Mouse (Mus musculus): ENCODE data around the gene Rhobtb1. TPM values are rescaled to one million over a fixed set of nuclear protein-coding genes. Genes with fewer than 3 reads are reported as not detected.
A peak's percentile ranks its signal among the peaks of the same experiment; 100 is the strongest.

The Rhobtb1 gene
- total and polyA plus RNA-seq, 2 experiments from 2014 or later = 9.1 to 13.3 TPM

- DNase-seq (ENCODE audit: low spot score) (no peak), ATAC-seq (0 out of 2 replicates have a peak, but pooled peaks have one; percentile 24)
- 77% methylated on average over 4 of the region's 4 CpGs for WGBS
- H3K9ac ChIP-seq (replicated peaks; ENCODE audit: low read length) = no peak overlapping the region
- 0 out of 2 replicates have a peak, but pooled peaks cover 3% of the 10 kb centered on the region for H3K4me1 ChIP-seq (ENCODE audit: insufficient read depth, low read length)
- no peak overlapping the region for H3K4me3 ChIP-seq (ENCODE audit: low read length)
- no peak overlapping the region for H3K4me2 ChIP-seq (ENCODE audit: low read depth, low read length)
- no peaks in the 10 kb centered on the region for H3K9me3 ChIP-seq (ENCODE audit: low read length)
- H3K36me3 ChIP-seq (ENCODE audit: insufficient read depth, low read length) = no peaks in the 10 kb centered on the region; the same call in 1 of the 2 replicates
- peak overlapping the region; percentile 56; the same call in 1 of the 2 replicates for H3K27ac ChIP-seq
- TF ChIP-seq CTCF (IDR thresholded peaks at IDR 0.05; ENCODE audit: low read depth) = no peak
- no peaks in the 10 kb centered on the region for H3K27me3 ChIP-seq (ENCODE audit: insufficient read depth, low read length)
Measured at GRCm38 (mm10) chr10:69335611-69336010, 184.4 kb downstream of the Rhobtb1 start.

GRCm38 (mm10) chr10:69336219-69336618 is 185.0 kb downstream of the Rhobtb1 start:
- Histone ChIP-seq H3K27me3 (ENCODE audit: insufficient read depth, low read length) (no peaks in the 10 kb centered on the region), H3K9ac (replicated peaks; ENCODE audit: low read length) (no peak overlapping the region), H3K36me3 (ENCODE audit: insufficient read depth, low read length) (no peaks in the 10 kb centered on the region; the same call in 1 of the 2 replicates), H3K9me3 (ENCODE audit: low read length) (no peaks in the 10 kb centered on the region), H3K27ac (0 out of 2 replicates have a peak overlapping the region, but pooled peaks have one; percentile 56), H3K4me3 (ENCODE audit: low read length) (no peak overlapping the region), H3K4me1 (ENCODE audit: insufficient read depth, low read length) (0 out of 2 replicates have a peak, but pooled peaks cover 3% of the 10 kb centered on the region), H3K4me2 (ENCODE audit: low read depth, low read length) (no peak overlapping the region)
- TF ChIP-seq CTCF (IDR thresholded peaks at IDR 0.05; ENCODE audit: low read depth) = no peak
- ATAC-seq = no peak
- 89% methylated on average over 11 of the region's 11 CpGs for WGBS
- DNase-seq (ENCODE audit: low spot score) = no peak

- no peaks in the 10 kb centered on the region for H3K9me3 ChIP-seq (ENCODE audit: low read length)
Measured at GRCm38 (mm10) chr10:69340001-69340400, 188.8 kb downstream of the Rhobtb1 start.

More at GRCm38 (mm10) chr10:69340001-69340400, 188.8 kb downstream of the Rhobtb1 start:
- Histone ChIP-seq H3K36me3 (ENCODE audit: insufficient read depth, low read length) (no peaks in the 10 kb centered on the region; the same call in 1 of the 2 replicates), H3K4me3 (ENCODE audit: low read length) (no peak overlapping the region), H3K27ac (no peak overlapping the region), H3K9ac (replicated peaks; ENCODE audit: low read length) (no peak overlapping the region), H3K27me3 (ENCODE audit: insufficient read depth, low read length) (no peaks in the 10 kb centered on the region), H3K4me1 (ENCODE audit: insufficient read depth, low read length) (no peaks in the 10 kb centered on the region), H3K4me2 (ENCODE audit: low read depth, low read length) (no peak overlapping the region)
- ATAC-seq (no peak), DNase-seq (ENCODE audit: low spot score) (no peak)
- WGBS = 91% methylated on average over 6 of the region's 6 CpGs
- TF ChIP-seq CTCF (IDR thresholded peaks at IDR 0.05; ENCODE audit: low read depth) = no peak

Other genes with a start within 250 kb of the Rhobtb1 start
- 0.47 and 0.61 TPM in 2 replicates for gene A930033H14Rik, start 61.7 kb downstream of the Rhobtb1 start, total RNA-seq (2014; rRNA removed)
- gene A930033H14Rik, start 61.7 kb downstream of the Rhobtb1 start, polyA plus RNA-seq (2015; fragmentation: Nextera tagmentation; extraction: Ambion mirVana) = 1.4 TPM in 2 replicates
- gene Cdk1, start 201.5 kb downstream of the Rhobtb1 start, total RNA-seq (2014; rRNA removed) = 28.1 and 44.3 TPM in 2 replicates
- gene Cdk1, start 201.5 kb downstream of the Rhobtb1 start, polyA plus RNA-seq (2015; fragmentation: Nextera tagmentation; extraction: Ambion mirVana) = 59.6 and 74.2 TPM in 2 replicates
- 200 and 239 TPM in 2 replicates for gene Ank3, start 247.3 kb downstream of the Rhobtb1 start, total RNA-seq (2014; rRNA removed)
- 58.7 and 60.1 TPM in 2 replicates for gene Ank3, start 247.3 kb downstream of the Rhobtb1 start, polyA plus RNA-seq (2015; fragmentation: Nextera tagmentation; extraction: Ambion mirVana)

Measured in hindbrain, postnatal 0 days (tissue).